Mouse (Mus musculus): ENCODE data around the gene Ptprm. TPM values are rescaled to one million over a fixed set of nuclear protein-coding genes. Genes with fewer than 3 reads are reported as not detected.

Ptprm gene
- polyA plus RNA-seq, 1 experiment from 2014 or later = 10.3 TPM

DNA sequence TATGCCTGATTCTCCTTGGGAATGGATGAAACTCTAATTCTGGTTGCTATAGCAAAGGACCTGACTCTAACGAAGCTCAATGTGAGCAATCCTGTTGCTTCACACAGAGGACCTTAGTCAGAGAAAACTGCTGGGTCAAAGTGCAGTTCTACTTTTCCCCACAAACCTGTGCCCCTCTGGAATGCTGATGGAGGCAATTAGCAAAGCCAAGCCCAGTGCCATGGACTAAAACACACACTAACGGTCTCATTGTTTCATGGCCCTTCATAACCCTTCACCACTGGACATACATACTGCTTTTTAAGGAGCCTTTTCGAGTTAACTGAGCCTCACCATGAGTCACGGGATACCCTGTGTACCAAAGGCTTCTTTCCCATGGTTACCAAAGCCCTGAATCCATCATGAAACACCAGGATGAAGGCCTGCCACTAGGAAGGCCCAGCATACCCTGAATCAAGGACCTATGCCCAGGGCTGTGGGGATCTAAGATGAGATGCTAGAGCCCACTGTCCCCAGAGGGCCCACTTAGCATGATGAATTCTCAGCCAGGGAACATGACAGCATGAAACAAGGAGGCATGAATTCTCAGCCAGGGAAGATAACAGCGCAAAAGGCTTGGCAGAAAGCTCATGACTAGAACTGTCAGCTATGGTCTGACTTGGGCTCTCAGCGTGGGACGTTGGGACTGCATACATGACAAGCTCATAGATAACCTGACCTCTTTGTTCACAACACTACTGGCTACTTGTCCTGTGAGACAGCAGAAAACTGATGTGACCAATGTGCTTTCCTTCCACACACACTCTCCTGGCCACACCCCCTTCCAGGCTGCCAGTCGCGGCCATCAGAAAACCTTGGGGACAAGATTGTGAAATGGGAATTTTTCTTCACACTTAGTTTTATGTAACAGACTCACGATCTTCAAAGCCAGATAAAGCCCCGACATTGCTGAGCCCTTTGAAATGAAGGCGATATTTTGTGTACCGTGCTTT, 57.4 kb downstream of the Ptprm start:
- H3K9me3 ChIP-seq (replicated peaks; ENCODE audit: control insufficient read depth, low read length) = no peaks in the 10 kb centered on the region
- no peak overlapping the region for H3K27ac ChIP-seq (replicated peaks; ENCODE audit: low read depth, low read length)
- ATAC-seq (replicated peaks; ENCODE audit: insufficient number of reproducible peaks, low FRiP score, low TSS enrichment, low read depth) (no peak), DNase-seq (ENCODE audit: low spot score) (no peak)
- no peak overlapping the region for H3K4me3 ChIP-seq (ENCODE audit: low read depth, low read length)
- no peaks in the 10 kb centered on the region for H3K4me1 ChIP-seq (ENCODE audit: control insufficient read depth, insufficient read depth, low read length)
- 85% methylated on average over 13 of the region's 13 CpGs for WGBS
- no peak overlapping the region for H3K9ac ChIP-seq (replicated peaks; ENCODE audit: low read length)
- no peak overlapping the region for H3K4me2 ChIP-seq (ENCODE audit: low read depth, low read length)
- no peaks in the 10 kb centered on the region for H3K27me3 ChIP-seq (ENCODE audit: control insufficient read depth, insufficient read depth, low read length)
- no peaks in the 10 kb centered on the region for H3K36me3 ChIP-seq (replicated peaks; ENCODE audit: control insufficient read depth, insufficient read depth, low read depth, low read length)

DNA sequence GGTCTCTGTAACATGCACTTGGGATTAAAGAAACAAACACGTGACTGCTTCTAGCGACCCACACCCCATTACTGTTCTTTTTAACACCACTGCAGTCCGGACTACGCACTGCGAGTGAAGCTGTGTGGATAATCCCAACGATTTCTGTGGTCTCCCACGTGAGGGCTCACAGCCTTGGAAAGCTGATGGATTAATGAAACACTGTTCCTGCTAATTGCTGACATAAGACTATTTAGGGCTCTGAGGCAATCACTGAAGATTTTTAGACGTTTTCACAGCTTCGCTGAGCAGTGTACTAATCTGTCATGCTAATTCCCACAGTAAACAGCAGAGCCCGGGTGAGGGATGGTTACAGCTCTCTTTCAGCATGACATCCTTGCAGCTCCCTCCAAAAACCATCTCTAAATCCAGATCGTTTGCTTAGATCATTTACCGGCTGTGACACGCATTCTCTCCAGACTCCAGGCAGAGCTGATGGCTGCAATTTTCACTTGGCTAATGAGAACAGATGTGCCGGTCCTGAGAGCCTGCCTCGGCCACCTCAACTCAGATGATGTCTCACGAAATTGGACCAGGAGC, 63.5 kb downstream of the Ptprm start:
- 0 out of 2 replicates have a peak overlapping the region, but pooled peaks have one; percentile 7 for H3K4me2 ChIP-seq (ENCODE audit: low read depth, low read length)
- H3K9ac ChIP-seq (replicated peaks; ENCODE audit: low read length) = no peak overlapping the region
- no peak overlapping the region for H3K4me3 ChIP-seq (ENCODE audit: low read depth, low read length)
- no peak overlapping the region for H3K27ac ChIP-seq (replicated peaks; ENCODE audit: low read depth, low read length)
- H3K27me3 ChIP-seq (ENCODE audit: control insufficient read depth, insufficient read depth, low read length) = no peaks in the 10 kb centered on the region
- DNase-seq (ENCODE audit: low spot score) = peak; percentile 24
- no peaks in the 10 kb centered on the region; the same call in 1 of the 2 replicates for H3K4me1 ChIP-seq (ENCODE audit: control insufficient read depth, insufficient read depth, low read length)
- no peaks in the 10 kb centered on the region for H3K9me3 ChIP-seq (replicated peaks; ENCODE audit: control insufficient read depth, low read length)
- no peak for ATAC-seq (replicated peaks; ENCODE audit: insufficient number of reproducible peaks, low FRiP score, low TSS enrichment, low read depth)
- no peaks in the 10 kb centered on the region for H3K36me3 ChIP-seq (replicated peaks; ENCODE audit: control insufficient read depth, insufficient read depth, low read depth, low read length)
- WGBS = 27% methylated on average over 16 of the region's 16 CpGs

DNA sequence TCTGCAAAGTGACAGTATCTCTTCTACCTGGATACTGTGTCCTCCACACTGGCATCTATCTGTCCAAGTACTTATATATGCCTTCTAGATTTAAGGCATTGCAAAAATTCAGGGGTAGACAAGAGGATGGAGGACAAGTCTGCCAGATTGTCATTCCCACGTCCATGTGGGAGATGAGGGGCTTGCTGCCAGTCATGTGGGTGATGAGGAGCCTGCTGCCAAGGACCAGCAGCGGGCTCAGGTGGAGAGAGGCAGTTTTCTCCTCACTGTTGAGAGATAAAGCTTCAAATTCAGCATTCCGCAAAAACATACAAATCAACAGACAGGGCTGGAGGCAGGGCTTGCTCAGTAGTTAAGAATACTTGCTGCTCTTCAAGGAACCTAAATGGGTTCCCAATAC, 66.8 kb downstream of the Ptprm start:
- ATAC-seq (replicated peaks; ENCODE audit: insufficient number of reproducible peaks, low FRiP score, low TSS enrichment, low read depth) (no peak), DNase-seq (ENCODE audit: low spot score) (no peak)
- Histone ChIP-seq H3K27me3 (ENCODE audit: control insufficient read depth, insufficient read depth, low read length) (no peaks in the 10 kb centered on the region), H3K4me2 (ENCODE audit: low read depth, low read length) (no peak overlapping the region), H3K9me3 (replicated peaks; ENCODE audit: control insufficient read depth, low read length) (no peaks in the 10 kb centered on the region), H3K4me1 (ENCODE audit: control insufficient read depth, insufficient read depth, low read length) (no peaks in the 10 kb centered on the region; the same call in 1 of the 2 replicates), H3K27ac (replicated peaks; ENCODE audit: low read depth, low read length) (no peak overlapping the region), H3K9ac (replicated peaks; ENCODE audit: low read length) (no peak overlapping the region), H3K4me3 (ENCODE audit: low read depth, low read length) (no peak overlapping the region), H3K36me3 (replicated peaks; ENCODE audit: control insufficient read depth, insufficient read depth, low read depth, low read length) (no peaks in the 10 kb centered on the region)
- 85% methylated on average over 3 of the region's 3 CpGs for WGBS

DNA sequence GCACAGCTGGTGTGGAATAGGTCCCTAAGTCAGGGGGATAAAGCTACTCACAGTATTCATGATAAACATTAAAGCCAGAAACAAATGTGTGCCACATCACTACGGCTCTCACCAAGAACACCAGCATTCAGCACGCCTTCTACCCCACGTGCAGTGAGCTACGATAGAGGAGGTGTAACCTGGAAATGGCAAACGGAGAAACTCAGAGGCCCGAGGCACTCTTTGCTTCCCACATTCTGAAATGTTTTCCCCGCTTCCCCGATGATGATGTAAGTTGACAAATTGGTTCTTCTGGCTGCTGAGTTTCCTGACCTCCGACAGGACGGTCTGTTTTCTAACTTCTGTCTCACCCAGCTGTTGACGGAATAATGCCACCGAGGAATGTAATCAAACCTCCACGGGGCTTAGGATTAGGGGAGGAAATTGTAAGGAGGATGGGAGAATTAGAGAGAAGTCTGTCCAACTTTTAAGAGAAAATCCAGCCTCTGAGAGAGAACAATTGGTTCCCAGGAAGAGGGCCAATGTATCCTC, 72.6 kb downstream of the Ptprm start:
- Histone ChIP-seq H3K27ac (replicated peaks; ENCODE audit: low read depth, low read length) (no peak overlapping the region), H3K4me3 (ENCODE audit: low read depth, low read length) (no peak overlapping the region), H3K27me3 (ENCODE audit: control insufficient read depth, insufficient read depth, low read length) (no peaks in the 10 kb centered on the region), H3K4me1 (ENCODE audit: control insufficient read depth, insufficient read depth, low read length) (no peaks in the 10 kb centered on the region), H3K36me3 (replicated peaks; ENCODE audit: control insufficient read depth, insufficient read depth, low read depth, low read length) (no peaks in the 10 kb centered on the region), H3K9ac (replicated peaks; ENCODE audit: low read length) (no peak overlapping the region), H3K4me2 (ENCODE audit: low read depth, low read length) (no peak overlapping the region), H3K9me3 (replicated peaks; ENCODE audit: control insufficient read depth, low read length) (no peaks in the 10 kb centered on the region)
- 32% methylated on average over 13 of the region's 13 CpGs for WGBS
- ATAC-seq (replicated peaks; ENCODE audit: insufficient number of reproducible peaks, low FRiP score, low TSS enrichment, low read depth) = no peak
- DNase-seq (ENCODE audit: low spot score) = no peak

DNA sequence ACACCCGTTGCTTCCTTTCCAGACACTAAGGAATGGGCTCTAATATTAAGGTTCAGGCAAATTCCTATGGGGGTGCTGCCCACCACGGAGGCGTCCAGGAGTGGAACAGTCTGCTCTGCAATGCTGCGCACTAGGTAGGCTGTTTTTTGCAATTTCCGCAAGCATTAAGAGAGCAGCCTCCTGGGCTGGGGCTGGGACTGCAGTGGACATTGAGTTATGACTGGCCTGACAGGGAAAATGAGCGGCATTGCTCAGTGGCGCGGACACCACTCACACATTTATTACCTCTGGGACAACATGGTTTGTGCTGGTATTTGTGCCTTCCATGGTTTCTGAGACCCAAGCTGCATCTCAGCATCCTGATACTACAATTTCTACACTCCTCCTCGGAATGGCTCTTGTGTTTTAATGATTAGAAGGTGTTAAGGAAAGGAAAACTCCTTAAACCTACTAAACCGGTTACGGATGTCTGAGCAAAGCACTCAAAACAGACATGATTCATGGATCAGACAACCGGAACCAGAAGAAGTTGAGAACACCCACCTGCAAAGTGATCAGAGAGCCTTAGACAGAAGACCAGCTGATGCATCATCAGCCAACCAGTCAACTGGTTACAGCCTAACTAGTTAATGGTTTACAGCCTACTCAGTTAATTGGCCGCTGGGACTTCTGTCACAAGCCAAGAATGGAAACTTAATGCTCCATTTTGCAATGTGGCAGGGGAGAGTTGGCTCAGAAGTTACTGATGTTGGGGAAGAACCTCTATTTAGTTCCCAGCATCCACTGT, 76.9 kb downstream of the Ptprm start:
- H3K36me3 ChIP-seq (replicated peaks; ENCODE audit: control insufficient read depth, insufficient read depth, low read depth, low read length) = no peaks in the 10 kb centered on the region
- H3K4me2 ChIP-seq (ENCODE audit: low read depth, low read length) = no peak overlapping the region
- ATAC-seq (replicated peaks; ENCODE audit: insufficient number of reproducible peaks, low FRiP score, low TSS enrichment, low read depth) (no peak), DNase-seq (ENCODE audit: low spot score) (no peak)
- no peaks in the 10 kb centered on the region for H3K27me3 ChIP-seq (ENCODE audit: control insufficient read depth, insufficient read depth, low read length)
- no peak overlapping the region for H3K4me3 ChIP-seq (ENCODE audit: low read depth, low read length)
- H3K27ac ChIP-seq (replicated peaks; ENCODE audit: low read depth, low read length) = no peak overlapping the region
- WGBS = 92% methylated on average over 13 of the region's 13 CpGs
- no peaks in the 10 kb centered on the region for H3K4me1 ChIP-seq (ENCODE audit: control insufficient read depth, insufficient read depth, low read length)
- H3K9ac ChIP-seq (replicated peaks; ENCODE audit: low read length) = no peak overlapping the region
- no peaks in the 10 kb centered on the region for H3K9me3 ChIP-seq (replicated peaks; ENCODE audit: control insufficient read depth, low read length)

DNA sequence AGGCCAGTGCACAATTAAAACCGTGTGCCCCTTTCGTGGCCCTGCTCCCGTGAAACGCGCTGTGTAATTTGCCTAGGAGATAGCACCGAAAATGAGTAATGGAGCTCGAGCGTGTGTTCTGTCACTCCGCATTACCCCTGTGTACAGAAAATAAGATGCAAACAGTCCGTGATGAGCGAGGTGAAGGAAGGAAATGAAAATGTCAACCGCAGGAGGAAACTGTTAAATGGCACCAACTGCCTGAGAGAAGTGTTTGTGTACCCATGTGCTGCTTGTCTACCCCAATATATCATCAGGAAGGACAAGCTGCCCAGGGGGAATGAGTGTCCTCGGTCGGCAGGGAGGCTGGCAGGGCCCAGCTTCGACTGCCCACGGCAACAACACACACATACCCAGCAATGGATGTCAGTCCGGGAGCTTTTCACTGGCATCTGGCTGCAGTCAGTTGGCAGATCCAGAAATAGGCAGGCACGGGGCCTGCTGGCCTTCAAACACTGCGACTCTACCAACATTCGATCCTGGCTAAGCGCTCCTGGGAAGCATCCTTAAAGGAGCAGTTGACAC, 79.6 kb downstream of the Ptprm start:
- WGBS = 62% methylated on average over 21 of the region's 21 CpGs
- Histone ChIP-seq H3K9me3 (replicated peaks; ENCODE audit: control insufficient read depth, low read length) (no peaks in the 10 kb centered on the region), H3K36me3 (replicated peaks; ENCODE audit: control insufficient read depth, insufficient read depth, low read depth, low read length) (no peaks in the 10 kb centered on the region), H3K9ac (replicated peaks; ENCODE audit: low read length) (no peak overlapping the region), H3K27ac (replicated peaks; ENCODE audit: low read depth, low read length) (no peak overlapping the region), H3K4me1 (ENCODE audit: control insufficient read depth, insufficient read depth, low read length) (no peaks in the 10 kb centered on the region), H3K4me2 (ENCODE audit: low read depth, low read length) (no peak overlapping the region), H3K27me3 (ENCODE audit: control insufficient read depth, insufficient read depth, low read length) (no peaks in the 10 kb centered on the region), H3K4me3 (ENCODE audit: low read depth, low read length) (no peak overlapping the region)
- ATAC-seq (replicated peaks; ENCODE audit: insufficient number of reproducible peaks, low FRiP score, low TSS enrichment, low read depth) (no peak), DNase-seq (ENCODE audit: low spot score) (no peak)

DNA sequence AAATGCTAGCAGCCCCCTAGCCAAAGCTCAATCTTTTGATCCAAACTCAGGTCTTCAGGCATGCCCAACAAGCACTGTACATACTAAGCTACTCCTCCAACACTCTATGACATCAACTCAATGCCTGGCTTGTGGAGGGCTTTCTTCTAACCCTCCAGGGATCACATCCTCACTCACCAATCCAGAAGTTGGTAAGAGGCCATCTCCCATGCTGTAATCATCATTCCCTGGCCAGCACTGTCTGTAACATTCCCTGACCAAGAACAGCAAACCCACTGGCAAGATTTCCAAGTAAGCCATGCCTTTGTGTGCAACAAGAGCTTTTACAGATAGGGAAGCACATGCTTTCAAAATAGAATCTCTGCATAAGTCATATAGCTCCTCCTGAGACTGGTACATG, 81.3 kb downstream of the Ptprm start:
- Histone ChIP-seq H3K4me3 (ENCODE audit: low read depth, low read length) (no peak overlapping the region), H3K9ac (replicated peaks; ENCODE audit: low read length) (no peak overlapping the region), H3K36me3 (replicated peaks; ENCODE audit: control insufficient read depth, insufficient read depth, low read depth, low read length) (no peaks in the 10 kb centered on the region), H3K27ac (replicated peaks; ENCODE audit: low read depth, low read length) (no peak overlapping the region), H3K9me3 (replicated peaks; ENCODE audit: control insufficient read depth, low read length) (no peaks in the 10 kb centered on the region), H3K4me2 (ENCODE audit: low read depth, low read length) (no peak overlapping the region), H3K4me1 (ENCODE audit: control insufficient read depth, insufficient read depth, low read length) (no peaks in the 10 kb centered on the region), H3K27me3 (ENCODE audit: control insufficient read depth, insufficient read depth, low read length) (no peaks in the 10 kb centered on the region)
- no peak for ATAC-seq (replicated peaks; ENCODE audit: insufficient number of reproducible peaks, low FRiP score, low TSS enrichment, low read depth)
- DNase-seq (ENCODE audit: low spot score) = no peak
